Mouse (Mus musculus) liver, embryonic 14.5 days (tissue): ENCODE measurements at regions not wholly inside any gene's neighbourhood (a gene's known extent, or its start where the extent isn't known, plus 50 kb on each side); places are given as distances from the start of the nearest gene placed in this dataset.
A peak's percentile ranks its signal among the peaks of the same experiment; 100 is the strongest.

Source experiments
- ATAC-seq: fragments of 200-750 bp; cut with Nextera tagmentation; 2 replicates; pipeline ENCODE4 v1.8.0; 2017; ENCODE audit warnings: moderate number of reproducible peaks, mild to moderate bottlenecking, moderate library complexity; ENCODE audit not compliant: insufficient read depth
- DNase-seq, 3 experiments: peaks; one replicate each; pipeline ENCODE4 v3.0.0-alpha.2; 2012 to 2013; ENCODE audit warnings: low read depth in 3 of 3, low spot score in 3 of 3
- H3K27ac ChIP-seq: fragments of 300-500 bp; sonication (generic); 2 replicates; pipeline ENCODE4 v1.5.1; 2014; ENCODE audit warnings: moderate library complexity, mild to moderate bottlenecking, control low read depth, inconsistent platforms
- H3K27me3 ChIP-seq: fragments of 300-500 bp; sonication (generic); 2 replicates; pipeline ENCODE4 v1.6.1; 2014; ENCODE audit warnings: mild to moderate bottlenecking, low read length, moderate library complexity; ENCODE audit not compliant: control insufficient read depth, insufficient read depth
- H3K36me3 ChIP-seq: fragments of 300-500 bp; sonication (generic); replicated peaks from 2 replicates; pipeline ENCODE4 v1.6.1; 2014; ENCODE audit warnings: low read depth; ENCODE audit not compliant: control insufficient read depth, insufficient read depth
- H3K4me1 ChIP-seq, 2 experiments: fragments of 200-500 bp in 1 of 2; fragments of 300-500 bp in 1 of 2; sonication (generic) in 1 of 2; replicated peaks; 2 replicates each; pipeline ENCODE4 v1.6.1; 2012 to 2014; ENCODE audit warnings: antibody characterized with exemption in 1 of 2, inconsistent platforms in 1 of 2, low read length in 1 of 2; ENCODE audit not compliant: control insufficient read depth in 2 of 2, insufficient read depth in 2 of 2
- H3K4me2 ChIP-seq: fragments of 300-500 bp; sonication (generic); 2 replicates; pipeline ENCODE4 v1.6.1; 2014; ENCODE audit warnings: low read depth, mild to moderate bottlenecking, control low read depth, moderate library complexity
- H3K4me3 ChIP-seq, 2 experiments: fragments of 200-500 bp in 1 of 2; fragments of 300-500 bp in 1 of 2; sonication (generic) in 1 of 2; 2 replicates each; pipeline ENCODE4 v1.5.1; 2012 to 2014; ENCODE audit warnings: low read depth in 2 of 2, low read length in 2 of 2, mild to moderate bottlenecking in 2 of 2, control low read depth in 1 of 2, inconsistent platforms in 1 of 2, moderate library complexity in 1 of 2; ENCODE audit not compliant: insufficient read depth in 1 of 2
- H3K9ac ChIP-seq: fragments of 300-500 bp; sonication (generic); replicated peaks from 2 replicates; pipeline ENCODE4 v1.6.1; 2014; ENCODE audit warnings: mild to moderate bottlenecking, control low read depth, moderate library complexity
- H3K9me3 ChIP-seq: fragments of 300-500 bp; sonication (generic); 2 replicates; pipeline ENCODE4 v1.6.1; 2016; ENCODE audit warnings: low read length, mixed read lengths; ENCODE audit not compliant: control insufficient read depth
- CTCF ChIP-seq: IDR thresholded peaks from 2 replicates; pipeline ENCODE4 v1.5.1; 2016; ENCODE audit warnings: antibody characterized with exemption, low read depth, control low read depth
- EP300 ChIP-seq: IDR thresholded peaks from 2 replicates; pipeline ENCODE4 v1.6.1; 2016; ENCODE audit warnings: antibody characterized with exemption, low read depth
- WGBS: fragments of 180-500 bp; shearing (Covaris S2); extraction: QIAGEN DNeasy Blood & Tissue Kit; methylation state at CpG from one replicate; pipeline ENCODE4 v1.1.7; 2014; ENCODE audit not compliant: insufficient replicate concordance; 5-methylcytosine and 5-hydroxymethylcytosine counted together

- H3K4me1 ChIP-seq, result peaks cover 0 to 8% of the 10 kb centered on the region in 2 experiments; a peak in 2 of 4 replicates
- H3K9me3 ChIP-seq, result no peaks in the 10 kb centered on the region
- H3K27ac ChIP-seq, result no peak overlapping the region
- no peak for DNase-seq
- H3K4me3 ChIP-seq, result no peak overlapping the region
- no peak for TF ChIP-seq EP300
- TF ChIP-seq CTCF, result no peak
- ATAC-seq, result no peak
- no peaks in the 10 kb centered on the region for H3K27me3 ChIP-seq
- H3K9ac ChIP-seq, result no peak overlapping the region
- no peak overlapping the region for H3K4me2 ChIP-seq
- WGBS, result 65% methylated on average over 5 of the region's 5 CpGs
- H3K36me3 ChIP-seq, result no peaks in the 10 kb centered on the region
Measured at GRCm38 (mm10) chr9:102428031-102428430, 73.5 kb upstream of the Ephb1 start.

DNA sequence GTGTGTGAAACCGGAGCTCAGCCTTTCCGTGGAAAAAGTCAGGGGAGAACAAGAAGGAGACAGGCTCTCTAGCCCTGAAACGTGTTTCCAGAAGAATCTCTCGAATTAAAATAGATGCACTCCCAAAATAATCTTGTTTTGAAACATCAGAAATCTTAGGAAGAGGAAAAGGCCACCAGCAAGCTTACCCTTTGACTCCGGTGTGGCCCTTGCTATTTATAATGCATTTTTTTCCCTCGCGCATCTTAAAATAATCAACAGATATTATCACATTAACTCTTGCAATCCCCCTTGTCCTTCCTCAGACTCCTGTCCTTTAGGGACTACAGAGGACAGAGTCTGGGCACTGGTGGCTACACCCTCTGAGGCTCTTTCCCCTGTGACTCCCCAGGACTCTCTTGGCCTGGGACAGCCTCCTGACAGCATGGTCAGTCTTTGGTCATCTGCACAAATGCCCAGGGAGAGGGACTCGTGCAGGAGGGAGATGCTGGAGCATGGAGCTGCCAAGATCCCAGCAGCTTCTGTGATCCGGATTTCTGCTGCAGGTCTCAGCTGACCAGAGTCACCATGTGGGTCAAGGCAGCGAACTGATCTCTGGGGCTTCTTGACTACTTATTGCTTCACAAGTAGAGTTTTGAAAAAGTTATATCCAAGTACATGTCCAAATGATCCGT, 70.3 kb upstream of the Ephb1 start:
- no peak for ATAC-seq
- H3K9ac ChIP-seq, result no peak overlapping the region
- H3K27ac ChIP-seq, result no peak overlapping the region
- H3K4me3 ChIP-seq, result no peak overlapping the region
- peaks cover 0 to 8% of the 10 kb centered on the region in 2 experiments; a peak in 2 of 4 replicates for H3K4me1 ChIP-seq
- no peaks in the 10 kb centered on the region for H3K9me3 ChIP-seq
- 48% methylated on average over 11 of the region's 11 CpGs for WGBS
- no peak overlapping the region for H3K4me2 ChIP-seq
- DNase-seq, result no peak
- H3K27me3 ChIP-seq, result no peaks in the 10 kb centered on the region
- H3K36me3 ChIP-seq, result no peaks in the 10 kb centered on the region
- TF ChIP-seq CTCF (no peak), EP300 (no peak)

- DNase-seq (peak in 1 of 3 experiments; percentile 6), ATAC-seq (peak; percentile 45)
- H3K27me3 ChIP-seq, result no peaks in the 10 kb centered on the region
- H3K4me3 ChIP-seq, result no peak overlapping the region
- WGBS, result 26% methylated on average over 20 of the region's 20 CpGs
- H3K27ac ChIP-seq, result no peak overlapping the region
- TF ChIP-seq CTCF (no peak), EP300 (no peak)
- H3K9me3 ChIP-seq, result no peaks in the 10 kb centered on the region
- no peak overlapping the region for H3K9ac ChIP-seq
- peaks cover 0 to 8% of the 10 kb centered on the region in 2 experiments; a peak in 2 of 4 replicates for H3K4me1 ChIP-seq
- no peaks in the 10 kb centered on the region for H3K36me3 ChIP-seq
- peak overlapping the region; percentile 13; the same call in 1 of the 2 replicates for H3K4me2 ChIP-seq
Measured at GRCm38 (mm10) chr9:102423919-102424671, 69.6 kb upstream of the Ephb1 start.

DNA sequence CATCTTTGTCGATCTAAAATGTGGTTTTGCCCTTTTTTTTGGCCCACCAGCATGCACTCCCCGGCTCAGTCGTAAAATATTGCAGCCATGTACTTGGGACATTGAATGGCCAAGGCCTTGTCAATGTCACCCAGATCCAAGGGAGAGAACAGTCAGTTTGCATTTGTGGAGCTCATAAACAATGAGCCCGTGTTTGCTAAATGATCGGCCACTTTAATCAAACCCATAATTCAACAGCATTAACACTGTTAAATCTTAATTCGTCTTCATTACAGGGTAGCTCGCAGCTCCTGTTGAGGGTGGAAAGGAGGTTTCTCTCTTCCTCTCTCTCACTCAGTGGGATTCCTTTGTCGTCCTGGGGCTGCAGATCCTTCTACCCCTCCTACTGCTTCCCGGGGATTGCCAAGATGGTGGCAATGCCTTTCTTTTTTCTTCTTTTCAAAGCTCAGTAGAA, 69.0 kb upstream of the Ephb1 start:
- no peak overlapping the region for H3K27ac ChIP-seq
- 24% methylated on average over 9 of the region's 9 CpGs for WGBS
- no peak for DNase-seq

GRCm38 (mm10) chr9:102421826-102422225, 67.3 kb upstream of the Ephb1 start:
- no peak for TF ChIP-seq CTCF
- H3K4me3 ChIP-seq, result no peak overlapping the region
- H3K27ac ChIP-seq, result no peak overlapping the region
- H3K9ac ChIP-seq, result no peak overlapping the region
- H3K27me3 ChIP-seq, result no peaks in the 10 kb centered on the region
- ATAC-seq (no peak), DNase-seq (no peak)
- 66% methylated on average over 3 of the region's 3 CpGs for WGBS
- H3K4me2 ChIP-seq, result no peak overlapping the region
- H3K36me3 ChIP-seq, result no peaks in the 10 kb centered on the region
- peaks cover 0 to 8% of the 10 kb centered on the region in 2 experiments; a peak in 2 of 4 replicates for H3K4me1 ChIP-seq
- no peaks in the 10 kb centered on the region for H3K9me3 ChIP-seq

More for the DNA sequence above, 69.0 kb upstream of the Ephb1 start:
- Histone ChIP-seq H3K27me3 (no peaks in the 10 kb centered on the region), H3K4me1 (peaks cover 0 to 8% of the 10 kb centered on the region in 2 experiments; a peak in 2 of 4 replicates), H3K9me3 (no peaks in the 10 kb centered on the region), H3K9ac (no peak overlapping the region), H3K36me3 (no peaks in the 10 kb centered on the region), H3K4me2 (peak overlapping the region; percentile 13; the same call in 1 of the 2 replicates), H3K4me3 (no peak overlapping the region)
- no peak for TF ChIP-seq EP300
- no peak for ATAC-seq
